Mouse (Mus musculus) adrenal gland, postnatal 4 days (tissue): ENCODE results near the gene Gm2a. TPM values are rescaled to one million over a fixed set of nuclear protein-coding genes. Genes with fewer than 3 reads are reported as not detected.
"Not testable (repeated sequence)": the region's sequence is repeated elsewhere in the genome, so short reads cannot be mapped to it uniquely, and the experiment has no call there.

Source experiments
- DNase-seq, 2 experiments: peaks; one replicate each; pipeline ENCODE4 v3.0.0; 2021 to 2022; ENCODE audit warnings: low spot score in 2 of 2, mixed read lengths in 2 of 2
- total RNA-seq, 2 experiments: library from RNA; stranded (reverse); gene quantifications; 2 replicates each; pipeline ENCODE4 v1.2.3; 2021

Gm2a gene
- total RNA-seq, 2 experiments from 2014 or later: 114 to 115 TPM

- not testable (repeated sequence) for DNase-seq
Observed at GRCm38 (mm10) chr11:55096296-55096695, 1.6 kb upstream of the Gm2a start.

GRCm38 (mm10) chr11:55096731-55097462 lies 1.0 kb upstream of the Gm2a start:
- DNase-seq: no peak

GRCm38 (mm10) chr11:55098189-55098915 lies 437 bp downstream of the Gm2a start:
- no peak for DNase-seq

GRCm38 (mm10) chr11:55099019-55099771 lies 1.3 kb downstream of the Gm2a start:
- no peak for DNase-seq

GRCm38 (mm10) chr11:55099868-55100267 lies 2.0 kb downstream of the Gm2a start:
- no peak for DNase-seq

- no peak for DNase-seq
Observed at GRCm38 (mm10) chr11:55102015-55102414, 4.1 kb downstream of the Gm2a start.

- DNase-seq: no peak
Observed at GRCm38 (mm10) chr11:55103229-55103628, 5.3 kb downstream of the Gm2a start.

GRCm38 (mm10) chr11:55105389-55105788 lies 7.5 kb downstream of the Gm2a start:
- no peak for DNase-seq

GRCm38 (mm10) chr11:55106636-55107035 lies 8.7 kb downstream of the Gm2a start:
- DNase-seq: no peak

- no peak for DNase-seq
Observed at GRCm38 (mm10) chr11:55109521-55110300, 11.8 kb downstream of the Gm2a start.

- DNase-seq: no peak
Observed at GRCm38 (mm10) chr11:55110566-55111169, 12.8 kb downstream of the Gm2a start.

- DNase-seq: no peak
Observed at GRCm38 (mm10) chr11:55113209-55113860, 15.4 kb downstream of the Gm2a start.

- not testable (repeated sequence) for DNase-seq
Observed at GRCm38 (mm10) chr11:55113861-55114250, 15.9 kb downstream of the Gm2a start.

- no peak for DNase-seq
Observed at GRCm38 (mm10) chr11:55114291-55114690, 16.4 kb downstream of the Gm2a start.

GRCm38 (mm10) chr11:55116004-55116403 lies 18.1 kb downstream of the Gm2a start:
- no peak for DNase-seq

- no peak for DNase-seq
Observed at GRCm38 (mm10) chr11:55117031-55117430, 19.1 kb downstream of the Gm2a start.

GRCm38 (mm10) chr11:55120279-55120678 lies 22.4 kb downstream of the Gm2a start:
- DNase-seq: no peak

GRCm38 (mm10) chr11:55120821-55121271 lies 22.9 kb downstream of the Gm2a start:
- no peak for DNase-seq

- DNase-seq: no peak
Observed at GRCm38 (mm10) chr11:55121430-55121829, 23.5 kb downstream of the Gm2a start.

- no peak for DNase-seq
Observed at GRCm38 (mm10) chr11:55126663-55127062, 28.7 kb downstream of the Gm2a start.
